Comparison of ENCODE assay signal across 10 mouse cellular contexts in the genomic region with DNA sequence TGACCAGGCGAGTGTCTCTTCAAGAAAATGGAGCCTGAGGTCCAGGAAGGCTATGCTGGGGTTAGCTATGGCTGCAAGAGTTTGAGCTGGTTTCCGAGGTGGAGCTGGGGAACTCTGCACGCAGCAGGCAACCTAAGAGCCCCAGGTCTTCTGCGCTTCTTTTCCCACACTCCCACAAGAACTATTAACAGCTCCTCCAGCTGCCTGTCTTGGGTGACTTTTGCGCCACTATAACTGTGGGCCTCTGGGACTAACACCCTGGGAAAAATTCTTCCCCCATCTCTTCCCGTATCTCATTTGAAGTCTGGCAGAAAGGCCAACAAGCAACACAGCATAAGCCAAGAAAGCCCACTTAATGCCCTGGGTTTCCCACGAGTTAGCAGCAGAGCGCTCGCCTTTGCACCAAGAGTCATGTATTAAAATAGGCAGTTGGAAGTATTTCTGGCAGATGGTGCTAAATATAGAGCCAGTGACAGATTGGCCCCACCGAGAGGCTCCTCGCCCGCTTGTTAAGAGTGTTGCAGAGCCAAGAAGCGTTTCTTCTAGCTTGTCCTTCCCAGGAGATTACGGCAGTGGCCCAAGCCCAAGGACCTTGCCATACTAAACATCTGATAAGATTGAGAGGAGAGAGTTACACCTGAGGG.
DNase-seq lines count a peak whose midpoint lies in the region; ATAC-seq lines count a peak whose summit lies in the region.
"Had no signal": no experiment of that assay in that cellular context is flagged by ENCODE, and none has a peak within 500 bp of the region (broad histone marks: within the 10 kb centered on the region; RNA-seq: fewer than 3 reads in every experiment).

No protein-coding gene starts in this region.

- WGBS in heart, embryonic 14.5 days: 30% methylated on average over 14 of the region's 14 CpGs
- WGBS in kidney, embryonic 15.5 days: 73% methylated on average over 14 of the region's 14 CpGs

- H3K27me3 ChIP-seq in heart, embryonic 14.5 days (ENCODE audit: control insufficient read depth, insufficient read depth, low read length): no peaks in the 10 kb centered on the region
- no peaks in the 10 kb centered on the region for H3K27me3 ChIP-seq in kidney, embryonic 15.5 days
- H3K27me3 ChIP-seq: limb, embryonic 13.5 days had no signal

- H3K4me2 ChIP-seq in heart, embryonic 14.5 days (ENCODE audit: low read length): peak overlapping the region; percentile 40
- H3K4me2 ChIP-seq in kidney, embryonic 15.5 days: no peak overlapping the region
- H3K4me2 ChIP-seq: limb, embryonic 13.5 days had no signal

- no peaks in the 10 kb centered on the region for H3K36me3 ChIP-seq in heart, embryonic 14.5 days (ENCODE audit: control insufficient read depth, insufficient read depth, low read length)
- H3K36me3 ChIP-seq in kidney, embryonic 15.5 days: no peaks in the 10 kb centered on the region
- H3K36me3 ChIP-seq: limb, embryonic 13.5 days had no signal

- H3K9ac ChIP-seq in heart, embryonic 14.5 days (ENCODE audit: low read length): peak overlapping the region; percentile 26; the same call in 1 of the 2 replicates
- H3K9ac ChIP-seq in kidney, embryonic 15.5 days: no peak overlapping the region
- H3K9ac ChIP-seq: limb, embryonic 13.5 days had no signal

- peak; percentile 73 for ATAC-seq in frontal cortex, adult (ENCODE audit: low TSS enrichment)
- ATAC-seq in heart, embryonic 14.5 days (ENCODE audit: insufficient number of reproducible peaks, insufficient read depth, low FRiP score, low read depth): peak; percentile 56; the same call in 1 of the 2 replicates
- no peak for ATAC-seq in granulocyte monocyte progenitor cell, adult 5-6 weeks (replicated peaks; ENCODE audit: poor library complexity, severe bottlenecking)
- no peak for ATAC-seq in kidney, embryonic 15.5 days (replicated peaks; ENCODE audit: low FRiP score)

- H3K9me3 ChIP-seq in heart, embryonic 14.5 days (ENCODE audit: control insufficient read depth, low read length): no peaks in the 10 kb centered on the region
- no peaks in the 10 kb centered on the region for H3K9me3 ChIP-seq in kidney, embryonic 15.5 days (replicated peaks)
- H3K9me3 ChIP-seq: limb, embryonic 13.5 days had no signal

- DNase-seq in frontal cortex, postnatal 10 days (ENCODE audit: low spot score in 2 of 2): no peak
- DNase-seq in brain, adult 2 months (ENCODE audit: low read depth, low spot score): peak; percentile 91
- peak; percentile 66 to 72 for DNase-seq in cerebellum, postnatal 36 days
- no peak for DNase-seq in kidney, postnatal 4 days
- DNase-seq: kidney, adult 2 months had no signal

- H3K4me1 ChIP-seq in heart, embryonic 14.5 days (ENCODE audit: control insufficient read depth in 2 of 2, insufficient read depth in 2 of 2, low read length in 2 of 2): peaks cover 6 to 26% of the 10 kb centered on the region in 2 experiments
- H3K4me1 ChIP-seq in kidney, embryonic 15.5 days: no peaks in the 10 kb centered on the region
- H3K4me1 ChIP-seq: limb, embryonic 13.5 days had no signal

- H3K27ac ChIP-seq in heart, embryonic 14.5 days (replicated peaks in 1 of 2; ENCODE audit: control insufficient read depth in 1 of 2, insufficient read depth in 1 of 2, low read depth in 2 of 2, low read length in 2 of 2): peak overlapping the region; percentile 90 to 96
- no peak overlapping the region for H3K27ac ChIP-seq in kidney, embryonic 15.5 days
- H3K27ac ChIP-seq: limb, embryonic 13.5 days had no signal

- H3K4me3 ChIP-seq in heart, embryonic 14.5 days (ENCODE audit: control insufficient read depth in 1 of 2, insufficient read depth in 1 of 2, low read depth in 1 of 2, low read length in 2 of 2): no peak overlapping the region; a peak in 1 of 4 replicates
- no peak overlapping the region for H3K4me3 ChIP-seq in kidney, embryonic 15.5 days (replicated peaks)
- H3K4me3 ChIP-seq: limb, embryonic 13.5 days had no signal

Comparison
In these comparisons a context has a peak if more than half of its experiments do, and no peak if none do; other contexts are left out.
1. ATAC-seq: peak in frontal cortex, adult (single experiment) and heart, embryonic 14.5 days (single experiment); none in granulocyte monocyte progenitor cell, adult 5-6 weeks (single experiment) and kidney, embryonic 15.5 days (single experiment).
2. DNase-seq: peak in brain, adult 2 months (single experiment) and cerebellum, postnatal 36 days (2 of 2); none in frontal cortex, postnatal 10 days (0 of 2) and kidney, postnatal 4 days (0 of 2).